Mouse (Mus musculus): ENCODE measurements around the gene Slc8a1. TPM values are rescaled to one million over a fixed set of nuclear protein-coding genes. Genes with fewer than 3 reads are reported as not detected.

Slc8a1 gene
- polyA plus RNA-seq, 1 experiment from 2014 or later, result 9.2 TPM

GRCm38 (mm10) chr17:81546012-81546411, 192.2 kb downstream of the Slc8a1 start:
- no peak overlapping the region for H3K27ac ChIP-seq (ENCODE audit: low read depth, low read length)
- 81% methylated on average over 5 of the region's 5 CpGs for WGBS
- no peak overlapping the region for H3K9ac ChIP-seq (ENCODE audit: low read length)
- no peaks in the 10 kb centered on the region for H3K27me3 ChIP-seq (replicated peaks; ENCODE audit: control insufficient read depth, insufficient read depth, low read length)
- H3K4me3 ChIP-seq (ENCODE audit: low read depth, low read length), result no peak overlapping the region
- no peak for DNase-seq (ENCODE audit: low spot score)
- no peaks in the 10 kb centered on the region for H3K36me3 ChIP-seq (ENCODE audit: control insufficient read depth, insufficient read depth, low read length)
- no peak overlapping the region for H3K4me2 ChIP-seq (ENCODE audit: low read length)
- H3K4me1 ChIP-seq (ENCODE audit: control insufficient read depth, insufficient read depth, low read length), result no peaks in the 10 kb centered on the region
- no peaks in the 10 kb centered on the region for H3K9me3 ChIP-seq (replicated peaks; ENCODE audit: control insufficient read depth, low read length)
- no peak for ATAC-seq

GRCm38 (mm10) chr17:81544926-81545325, 193.3 kb downstream of the Slc8a1 start:
- Histone ChIP-seq H3K36me3 (ENCODE audit: control insufficient read depth, insufficient read depth, low read length) (no peaks in the 10 kb centered on the region), H3K4me1 (ENCODE audit: control insufficient read depth, insufficient read depth, low read length) (no peaks in the 10 kb centered on the region), H3K27ac (ENCODE audit: low read depth, low read length) (no peak overlapping the region), H3K4me2 (ENCODE audit: low read length) (no peak overlapping the region), H3K9ac (ENCODE audit: low read length) (no peak overlapping the region), H3K27me3 (replicated peaks; ENCODE audit: control insufficient read depth, insufficient read depth, low read length) (no peaks in the 10 kb centered on the region), H3K4me3 (ENCODE audit: low read depth, low read length) (no peak overlapping the region), H3K9me3 (replicated peaks; ENCODE audit: control insufficient read depth, low read length) (no peaks in the 10 kb centered on the region)
- WGBS, result 89% methylated on average over 3 of the region's 3 CpGs
- no peak for DNase-seq (ENCODE audit: low spot score)
- ATAC-seq, result no peak

GRCm38 (mm10) chr17:81542313-81543185, 195.6 kb downstream of the Slc8a1 start:
- H3K4me1 ChIP-seq (ENCODE audit: control insufficient read depth, insufficient read depth, low read length), result no peaks in the 10 kb centered on the region
- H3K27me3 ChIP-seq (replicated peaks; ENCODE audit: control insufficient read depth, insufficient read depth, low read length), result no peaks in the 10 kb centered on the region
- no peak overlapping the region for H3K4me3 ChIP-seq (ENCODE audit: low read depth, low read length)
- no peak for ATAC-seq
- no peak overlapping the region for H3K9ac ChIP-seq (ENCODE audit: low read length)
- H3K36me3 ChIP-seq (ENCODE audit: control insufficient read depth, insufficient read depth, low read length), result no peaks in the 10 kb centered on the region
- H3K9me3 ChIP-seq (replicated peaks; ENCODE audit: control insufficient read depth, low read length), result no peaks in the 10 kb centered on the region
- no peak overlapping the region for H3K27ac ChIP-seq (ENCODE audit: low read depth, low read length)
- no peak overlapping the region for H3K4me2 ChIP-seq (ENCODE audit: low read length)
- no peak for DNase-seq (ENCODE audit: low spot score)
- WGBS, result 67% methylated on average over 12 of the region's 12 CpGs

GRCm38 (mm10) chr17:81538163-81539160, 199.7 kb downstream of the Slc8a1 start:
- Histone ChIP-seq H3K4me1 (ENCODE audit: control insufficient read depth, insufficient read depth, low read length) (no peaks in the 10 kb centered on the region), H3K36me3 (ENCODE audit: control insufficient read depth, insufficient read depth, low read length) (no peaks in the 10 kb centered on the region), H3K9me3 (replicated peaks; ENCODE audit: control insufficient read depth, low read length) (no peaks in the 10 kb centered on the region), H3K27me3 (replicated peaks; ENCODE audit: control insufficient read depth, insufficient read depth, low read length) (no peaks in the 10 kb centered on the region), H3K4me2 (ENCODE audit: low read length) (no peak overlapping the region), H3K9ac (ENCODE audit: low read length) (no peak overlapping the region), H3K4me3 (ENCODE audit: low read depth, low read length) (no peak overlapping the region), H3K27ac (ENCODE audit: low read depth, low read length) (no peak overlapping the region)
- DNase-seq (ENCODE audit: low spot score), result no peak
- ATAC-seq, result no peak
- WGBS, result 76% methylated on average over 9 of the region's 9 CpGs

GRCm38 (mm10) chr17:81536093-81536492, 202.1 kb downstream of the Slc8a1 start:
- no peak overlapping the region for H3K27ac ChIP-seq (ENCODE audit: low read depth, low read length)
- no peak for ATAC-seq

GRCm38 (mm10) chr17:81529849-81530248, 208.3 kb downstream of the Slc8a1 start:
- Histone ChIP-seq H3K4me1 (ENCODE audit: control insufficient read depth, insufficient read depth, low read length) (no peaks in the 10 kb centered on the region), H3K9me3 (replicated peaks; ENCODE audit: control insufficient read depth, low read length) (no peaks in the 10 kb centered on the region), H3K4me2 (ENCODE audit: low read length) (no peak overlapping the region), H3K4me3 (ENCODE audit: low read depth, low read length) (no peak overlapping the region), H3K27ac (ENCODE audit: low read depth, low read length) (no peak overlapping the region), H3K9ac (ENCODE audit: low read length) (no peak overlapping the region), H3K27me3 (replicated peaks; ENCODE audit: control insufficient read depth, insufficient read depth, low read length) (peaks cover 2% of the 10 kb centered on the region; the same call in 1 of the 2 replicates), H3K36me3 (ENCODE audit: control insufficient read depth, insufficient read depth, low read length) (no peaks in the 10 kb centered on the region)
- WGBS, result 84% methylated on average over 2 of the region's 2 CpGs
- ATAC-seq (no peak), DNase-seq (ENCODE audit: low spot score) (no peak)

More at GRCm38 (mm10) chr17:81536093-81536492, 202.1 kb downstream of the Slc8a1 start:
- Histone ChIP-seq H3K9me3 (replicated peaks; ENCODE audit: control insufficient read depth, low read length) (no peaks in the 10 kb centered on the region), H3K27me3 (replicated peaks; ENCODE audit: control insufficient read depth, insufficient read depth, low read length) (no peaks in the 10 kb centered on the region), H3K4me3 (ENCODE audit: low read depth, low read length) (no peak overlapping the region), H3K4me1 (ENCODE audit: control insufficient read depth, insufficient read depth, low read length) (no peaks in the 10 kb centered on the region), H3K9ac (ENCODE audit: low read length) (no peak overlapping the region), H3K4me2 (ENCODE audit: low read length) (no peak overlapping the region), H3K36me3 (ENCODE audit: control insufficient read depth, insufficient read depth, low read length) (no peaks in the 10 kb centered on the region)
- WGBS, result 88% methylated on average over 3 of the region's 3 CpGs
- no peak for DNase-seq (ENCODE audit: low spot score)

- Histone ChIP-seq H3K4me2 (ENCODE audit: low read length) (no peak overlapping the region), H3K27me3 (replicated peaks; ENCODE audit: control insufficient read depth, insufficient read depth, low read length) (peaks cover 5% of the 10 kb centered on the region; the same call in 1 of the 2 replicates), H3K4me3 (ENCODE audit: low read depth, low read length) (no peak overlapping the region), H3K9me3 (replicated peaks; ENCODE audit: control insufficient read depth, low read length) (no peaks in the 10 kb centered on the region), H3K4me1 (ENCODE audit: control insufficient read depth, insufficient read depth, low read length) (no peaks in the 10 kb centered on the region), H3K27ac (ENCODE audit: low read depth, low read length) (no peak overlapping the region), H3K36me3 (ENCODE audit: control insufficient read depth, insufficient read depth, low read length) (no peaks in the 10 kb centered on the region), H3K9ac (ENCODE audit: low read length) (no peak overlapping the region)
- ATAC-seq (no peak), DNase-seq (ENCODE audit: low spot score) (peak; percentile 37)
- WGBS, result 83% methylated on average over 4 of the region's 4 CpGs
These were observed 209.2 kb downstream of the Slc8a1 start for GRCm38 (mm10) chr17:81528940-81529339.

GRCm38 (mm10) chr17:81526463-81526862, 211.7 kb downstream of the Slc8a1 start:
- 87% methylated on average over 3 of the region's 3 CpGs for WGBS
- H3K4me2 ChIP-seq (ENCODE audit: low read length), result no peak overlapping the region

More at GRCm38 (mm10) chr17:81526463-81526862, 211.7 kb downstream of the Slc8a1 start:
- Histone ChIP-seq H3K27ac (ENCODE audit: low read depth, low read length) (no peak overlapping the region), H3K9ac (ENCODE audit: low read length) (no peak overlapping the region), H3K4me3 (ENCODE audit: low read depth, low read length) (no peak overlapping the region), H3K36me3 (ENCODE audit: control insufficient read depth, insufficient read depth, low read length) (no peaks in the 10 kb centered on the region), H3K9me3 (replicated peaks; ENCODE audit: control insufficient read depth, low read length) (no peaks in the 10 kb centered on the region), H3K4me1 (ENCODE audit: control insufficient read depth, insufficient read depth, low read length) (no peaks in the 10 kb centered on the region), H3K27me3 (replicated peaks; ENCODE audit: control insufficient read depth, insufficient read depth, low read length) (peaks cover 5% of the 10 kb centered on the region; the same call in 1 of the 2 replicates)
- DNase-seq (ENCODE audit: low spot score) (no peak), ATAC-seq (no peak)

All from forebrain, embryonic 14.5 days (tissue).